Mouse (Mus musculus): ENCODE measurements around the gene Dhx38.

Gene Dhx38

DNA sequence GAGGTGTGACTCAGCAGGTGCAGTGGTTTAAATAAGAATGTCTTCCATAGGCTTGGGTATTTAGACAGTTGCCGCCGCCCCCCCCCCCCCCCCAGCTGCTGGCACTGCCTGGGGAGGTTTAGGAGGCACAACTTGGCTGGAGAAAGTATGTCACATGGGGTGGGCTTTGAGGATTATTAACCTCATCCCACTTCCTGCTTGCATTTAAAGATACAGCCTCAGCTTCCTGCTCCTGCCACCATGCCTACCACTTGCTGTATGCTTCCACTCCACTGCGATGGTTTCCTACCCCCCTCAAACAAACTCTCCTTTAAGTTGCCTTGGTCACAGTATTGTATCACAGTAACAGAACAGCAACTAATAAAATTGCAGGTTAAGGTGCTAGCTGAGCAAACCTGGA, 21.6 kb downstream of the Dhx38 start:
- no peak for DNase-seq

DNA sequence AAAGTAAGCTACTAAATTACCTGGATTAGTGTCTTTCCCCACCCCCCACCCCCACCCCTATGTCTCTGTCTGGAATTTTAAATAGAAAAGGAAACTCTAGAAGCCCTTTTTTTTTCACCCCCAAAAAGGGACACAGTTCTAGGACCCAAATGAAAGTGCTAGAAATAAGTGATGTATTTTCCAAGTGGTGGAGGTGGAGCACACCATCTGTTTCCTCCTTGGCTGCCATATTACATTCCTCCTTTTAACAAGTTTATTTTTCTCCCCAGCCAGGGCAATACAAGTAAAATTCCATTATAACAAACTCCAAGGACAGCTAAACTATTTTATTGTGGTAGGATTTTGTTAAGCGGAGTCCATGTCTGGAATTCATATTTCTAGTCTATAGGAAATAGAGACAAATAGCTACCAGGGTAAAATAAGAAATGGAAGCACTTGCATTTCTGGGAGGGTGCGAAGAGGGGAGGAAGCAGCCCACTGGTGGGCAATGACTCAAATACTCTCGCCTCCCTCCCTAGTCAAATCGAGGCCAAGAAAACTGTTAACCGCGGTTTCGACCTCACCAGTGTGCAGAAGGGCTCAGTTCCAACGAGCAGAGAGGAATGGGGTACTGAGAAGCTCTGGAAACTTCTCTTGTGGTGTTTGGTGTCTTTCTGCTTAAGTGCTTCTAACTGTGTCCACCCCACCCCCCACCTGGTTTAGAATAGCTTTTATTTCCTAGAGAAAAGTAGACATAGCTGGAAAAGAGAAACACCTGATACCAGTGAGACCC, 22.7 kb downstream of the Dhx38 start:
- no peak for DNase-seq

DNA sequence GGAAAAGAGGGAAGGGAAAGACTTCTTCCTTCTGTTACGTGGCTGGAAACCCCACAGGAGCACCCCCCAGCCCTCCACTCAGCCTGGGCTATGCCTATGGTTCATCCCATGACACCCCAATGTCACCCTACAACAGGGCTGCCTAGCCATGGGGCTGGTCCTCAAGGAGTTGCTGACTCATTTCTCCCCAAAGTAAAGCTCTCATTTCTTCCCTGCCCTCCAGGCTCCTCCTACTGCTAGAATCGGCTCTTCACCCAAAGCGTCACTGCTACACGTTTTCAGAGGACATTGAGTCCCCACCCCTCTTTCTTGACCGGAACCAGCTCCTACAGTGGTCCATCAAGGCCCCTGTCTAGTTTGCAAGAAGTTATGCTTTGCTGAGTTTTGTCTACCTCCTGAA, 23.5 kb downstream of the Dhx38 start:
- DNase-seq: no peak

DNA sequence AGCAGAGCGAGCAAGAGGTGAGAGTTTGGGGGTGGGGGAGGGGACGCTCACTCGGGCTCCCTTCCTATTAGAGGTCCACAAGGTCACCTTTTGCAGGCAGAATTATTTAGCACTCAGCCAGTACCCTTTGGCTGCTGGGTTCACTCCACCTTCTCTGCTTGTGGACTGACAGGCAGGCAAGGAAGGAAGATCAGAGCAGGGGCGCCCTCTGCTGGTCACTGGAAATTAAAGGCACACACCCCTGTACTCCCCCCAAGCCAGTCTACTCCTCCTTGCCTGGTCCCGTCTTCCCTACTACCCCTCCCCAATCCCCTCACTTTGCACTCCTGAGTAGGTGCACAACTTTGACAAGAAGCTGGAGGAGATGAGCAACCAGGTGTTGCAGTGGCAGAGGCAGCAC, 29.0 kb downstream of the Dhx38 start:
- DNase-seq: peak; percentile 53 to 73

DNA sequence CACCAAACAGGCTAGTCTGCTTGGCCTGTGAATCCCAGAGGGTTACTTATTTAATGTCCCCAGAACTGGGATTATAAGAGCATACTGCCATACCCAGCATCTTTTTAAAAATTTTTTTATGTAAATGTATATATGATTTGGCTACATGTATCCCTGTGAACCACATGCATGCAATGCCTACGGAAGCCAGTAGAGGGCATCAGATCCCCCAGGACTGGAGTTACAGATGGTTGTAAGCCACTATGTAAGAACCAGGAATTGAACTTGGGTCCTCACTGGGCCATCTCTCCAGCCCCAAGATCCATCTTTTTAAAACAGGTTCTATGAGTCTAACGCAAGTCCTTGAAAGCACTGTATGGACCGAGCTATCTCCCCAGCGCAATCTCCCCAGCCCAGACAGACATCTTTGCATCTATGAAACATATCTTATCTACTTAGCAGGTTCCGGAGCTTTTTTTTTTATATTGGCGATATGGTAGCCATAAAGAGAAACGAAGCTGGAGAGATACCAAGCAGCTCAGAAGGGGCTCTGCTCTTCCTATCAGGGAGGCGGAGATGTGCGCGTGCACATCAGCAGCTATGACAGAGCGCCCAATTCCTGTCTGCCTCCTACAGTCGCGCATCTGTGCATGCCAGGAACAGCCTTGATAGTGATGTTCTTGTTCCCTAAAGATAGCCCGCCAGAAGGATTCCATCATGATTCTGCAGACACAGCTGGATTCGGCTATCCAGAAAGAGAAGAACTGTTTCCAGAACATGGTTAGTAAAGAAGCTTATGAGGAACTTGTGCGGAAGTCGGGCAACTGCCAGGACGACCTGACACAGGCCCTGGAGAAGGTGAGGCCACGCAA, 30.3 kb downstream of the Dhx38 start:
- peak in 1 of 2 experiments; percentile 17 for DNase-seq

DNA sequence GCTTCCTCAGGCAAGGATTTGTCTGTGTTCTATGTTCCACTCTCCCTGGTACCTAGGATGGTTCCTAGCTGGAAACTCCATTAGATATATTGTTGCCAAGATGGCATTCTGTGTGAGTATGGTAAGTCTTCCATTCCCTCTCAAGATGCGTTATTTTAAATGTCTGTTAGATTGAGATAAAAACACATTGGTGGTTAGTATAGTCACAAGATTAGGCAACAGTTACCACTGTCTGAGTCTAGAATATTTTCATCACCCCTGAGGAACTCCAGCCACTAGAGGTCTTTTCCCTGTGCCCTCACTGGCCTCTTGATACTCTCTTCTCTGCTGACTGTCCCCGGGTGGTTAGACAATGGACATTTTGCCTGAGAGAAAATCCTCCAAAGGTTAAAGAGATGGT, 41.7 kb downstream of the Dhx38 start:
- DNase-seq: no peak

DNA sequence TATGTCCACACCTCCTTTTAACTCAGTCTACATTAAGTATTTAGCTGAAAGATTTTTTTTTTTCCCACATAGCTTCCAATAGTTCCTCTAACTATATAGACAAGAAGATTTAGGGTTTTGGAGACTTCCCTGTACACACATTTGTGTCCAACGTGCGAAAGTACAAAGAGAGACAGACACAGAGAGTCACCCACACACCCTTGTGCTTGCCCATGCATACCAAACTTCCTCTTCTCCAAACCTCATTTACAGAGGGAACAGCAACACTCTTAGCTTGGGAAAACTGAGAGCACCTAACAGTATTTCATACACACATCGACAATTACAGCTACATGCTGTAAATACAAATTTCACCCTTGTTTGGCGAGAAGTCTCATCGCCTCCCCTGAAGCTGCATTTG, 60.1 kb downstream of the Dhx38 start:
- no peak for DNase-seq

DNA sequence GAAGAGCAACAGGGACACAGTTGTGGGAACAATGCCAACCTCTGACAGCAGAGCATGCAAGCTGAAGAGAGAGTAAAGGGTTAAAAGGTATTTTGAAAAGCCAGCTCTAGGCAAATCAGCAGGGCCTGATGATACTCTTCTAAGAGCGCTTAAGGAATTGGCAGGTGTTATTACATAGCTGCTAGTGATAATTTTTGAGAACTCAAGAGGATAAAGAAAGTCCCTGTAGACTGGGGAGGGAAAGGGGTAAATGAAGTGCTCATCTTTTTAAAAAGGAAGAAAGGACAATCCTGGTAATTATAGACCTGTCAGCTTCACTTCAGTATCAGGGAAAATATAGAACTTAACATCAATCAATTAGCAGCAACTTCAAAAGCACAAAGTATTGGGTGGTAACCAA, 62.1 kb downstream of the Dhx38 start:
- DNase-seq: no peak

DNA sequence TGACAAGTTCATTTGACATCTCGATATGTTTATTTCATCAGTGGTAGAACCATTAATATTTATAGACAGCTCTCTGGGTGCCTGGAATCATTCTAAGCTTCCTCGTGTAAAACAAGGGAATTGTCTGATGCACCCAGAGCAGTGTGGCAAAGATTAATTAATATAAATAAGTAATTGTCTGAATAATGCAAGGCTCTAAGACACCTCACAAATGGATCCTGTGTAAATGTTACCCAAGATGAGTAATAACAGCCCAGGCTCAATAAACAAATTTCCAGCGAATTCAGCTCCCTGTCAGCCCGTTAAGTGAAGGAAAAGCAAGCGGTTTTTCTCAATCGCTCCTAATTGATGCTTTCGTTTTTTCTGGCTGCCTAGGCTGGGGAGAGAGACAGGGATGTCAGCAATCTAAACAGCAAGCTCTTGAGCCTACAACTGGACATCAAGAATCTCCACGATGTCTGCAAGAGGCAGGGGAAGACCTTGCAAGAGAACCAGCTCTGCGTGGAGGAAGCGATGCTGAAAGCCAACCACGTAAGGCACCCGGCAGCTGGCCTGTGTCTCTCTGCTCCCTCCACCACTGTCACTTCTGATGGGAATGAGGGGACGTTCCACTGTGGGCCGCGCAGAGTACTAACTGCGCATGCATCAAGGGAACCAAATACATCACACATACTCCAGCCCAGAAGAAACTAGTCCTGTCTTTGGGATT, 66.5 kb downstream of the Dhx38 start:
- no peak for DNase-seq

All from cerebellum, adult 18-20 months (tissue).